Mouse (Mus musculus) retina, postnatal 1 day (tissue): ENCODE results near the gene Aldh3b2.

ENCODE experiments used
- DNase-seq: peaks from one replicate; pipeline ENCODE4 v3.0.0-alpha.2; 2012

Gene Aldh3b2

DNA sequence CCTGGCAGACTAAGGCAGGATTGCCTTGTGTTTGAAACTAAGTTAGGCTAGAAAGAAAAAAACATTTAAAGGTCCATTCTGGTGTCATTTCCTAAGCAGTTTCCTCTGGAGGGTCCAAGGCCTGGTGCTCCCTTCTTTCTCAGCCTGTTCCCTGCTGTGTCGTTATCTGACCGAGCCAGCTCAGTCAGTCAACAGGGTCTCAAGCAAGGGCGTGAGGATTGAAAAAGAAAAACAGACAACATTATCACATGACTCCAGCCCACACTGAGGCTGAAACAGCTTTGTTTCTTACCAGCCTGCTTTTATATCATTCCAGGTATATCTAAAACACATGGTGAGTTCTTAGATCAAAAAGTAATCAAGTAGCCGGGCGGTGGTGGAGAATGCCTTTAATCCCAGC is 43.5 kb downstream of the Aldh3b2 start:
- DNase-seq, result no peak

GRCm38 (mm10) chr19:4017921-4018587 is 45.9 kb downstream of the Aldh3b2 start:
- DNase-seq, result no peak

- peak; percentile 89 for DNase-seq
These were observed 46.8 kb downstream of the Aldh3b2 start for GRCm38 (mm10) chr19:4018743-4019583.

GRCm38 (mm10) chr19:4023185-4023584 is 51.1 kb downstream of the Aldh3b2 start:
- DNase-seq, result no peak

GRCm38 (mm10) chr19:4027576-4027975 is 55.4 kb downstream of the Aldh3b2 start:
- no peak for DNase-seq
